Mouse (Mus musculus) left cerebral cortex, postnatal 25 days (tissue): ENCODE data around the gene Meis1. TPM values are rescaled to one million over a fixed set of nuclear protein-coding genes. Genes with fewer than 3 reads are reported as not detected.

Experiments used
- DNase-seq, 2 experiments: peaks; one replicate each; pipeline ENCODE4 v3.0.0; 2022; ENCODE audit warnings: low spot score in 2 of 2, mixed read lengths in 1 of 2
- intact Hi-C: fragments of 180-260 bp; cut with DNase I; formaldehyde crosslinking; loops from one replicate; pipeline ENCODE4 v1.15.1; 2025
- total RNA-seq, 2 experiments: library from RNA; stranded (reverse); gene quantifications; 2 replicates each; pipeline ENCODE4 v1.2.3; 2021

Gene Meis1
- total RNA-seq, 2 experiments from 2014 or later, result 5.0 to 5.8 TPM

DNA sequence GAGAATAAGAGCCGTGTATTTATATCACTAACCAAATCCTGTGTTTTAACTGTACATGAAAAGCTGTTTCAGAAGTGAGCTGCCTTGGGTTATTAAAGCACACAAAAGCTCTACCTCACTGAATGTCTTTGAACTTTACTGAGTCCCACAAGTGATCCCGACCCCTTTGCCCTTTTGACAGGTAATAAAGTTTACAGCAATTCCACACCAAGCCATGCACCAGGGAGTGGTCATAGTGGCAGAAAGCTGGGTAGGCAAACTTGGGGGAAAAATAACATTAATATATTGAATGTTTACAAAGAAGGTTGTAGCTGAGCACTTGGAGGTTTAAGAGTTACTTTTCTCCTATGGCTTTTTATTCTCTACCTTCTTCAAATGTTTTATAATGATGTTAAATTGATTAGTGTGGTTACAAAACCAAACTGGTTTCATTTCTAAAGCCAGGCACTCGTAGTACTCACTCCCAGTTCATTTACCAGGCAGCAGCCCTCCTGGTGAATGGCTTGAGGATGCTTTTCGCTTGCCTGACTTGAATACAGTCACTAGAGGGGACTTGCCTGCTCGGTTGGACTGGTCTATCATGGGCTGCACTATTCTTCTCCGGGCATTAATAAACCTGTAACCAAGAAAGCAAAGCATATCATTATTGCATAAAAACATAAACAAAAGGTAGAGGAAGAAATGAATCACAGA is 133.6 kb downstream of the Meis1 start:
- no peak for DNase-seq
- intact Hi-C loops, result no loop called here

DNA sequence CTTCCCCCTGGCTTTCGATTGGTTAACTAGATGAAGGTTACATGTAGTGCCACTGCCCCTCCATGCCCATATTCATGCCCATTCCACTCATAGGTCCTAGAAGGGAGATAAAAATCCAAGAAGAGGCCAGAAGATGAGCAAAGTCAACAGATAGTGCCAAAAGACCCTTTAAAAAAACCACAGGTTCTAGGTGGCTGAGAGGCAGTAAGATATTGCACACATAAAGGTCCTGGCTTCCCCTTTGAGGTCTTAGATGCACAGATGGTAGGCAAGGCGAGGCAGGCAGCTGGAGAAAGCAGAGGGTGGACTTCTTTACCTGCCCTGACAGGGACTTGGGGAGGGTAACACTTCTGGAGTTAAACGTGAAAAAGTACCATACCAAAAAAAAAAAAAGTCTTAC is 134.8 kb downstream of the Meis1 start:
- no peak for DNase-seq
- intact Hi-C loops, result no loop called here

DNA sequence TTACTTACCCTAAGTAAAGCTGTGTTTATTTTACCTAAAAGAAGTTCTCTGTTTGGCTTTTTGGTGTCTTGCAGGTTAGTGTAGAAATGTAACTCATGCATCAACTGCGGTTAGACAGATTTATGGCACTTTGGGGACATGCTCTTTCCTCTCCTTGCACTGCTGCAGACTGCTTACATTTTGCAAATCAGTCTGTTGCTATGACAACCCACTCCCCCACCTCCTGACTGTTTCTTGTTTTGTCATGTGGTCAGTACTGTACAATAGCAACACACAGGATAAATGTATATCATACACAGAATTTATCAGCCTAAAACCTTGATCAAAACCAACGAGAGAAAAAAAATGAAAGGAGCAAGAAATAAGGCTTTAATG is 135.3 kb downstream of the Meis1 start:
- intact Hi-C loops, result no loop called here
- DNase-seq, result no peak

DNA sequence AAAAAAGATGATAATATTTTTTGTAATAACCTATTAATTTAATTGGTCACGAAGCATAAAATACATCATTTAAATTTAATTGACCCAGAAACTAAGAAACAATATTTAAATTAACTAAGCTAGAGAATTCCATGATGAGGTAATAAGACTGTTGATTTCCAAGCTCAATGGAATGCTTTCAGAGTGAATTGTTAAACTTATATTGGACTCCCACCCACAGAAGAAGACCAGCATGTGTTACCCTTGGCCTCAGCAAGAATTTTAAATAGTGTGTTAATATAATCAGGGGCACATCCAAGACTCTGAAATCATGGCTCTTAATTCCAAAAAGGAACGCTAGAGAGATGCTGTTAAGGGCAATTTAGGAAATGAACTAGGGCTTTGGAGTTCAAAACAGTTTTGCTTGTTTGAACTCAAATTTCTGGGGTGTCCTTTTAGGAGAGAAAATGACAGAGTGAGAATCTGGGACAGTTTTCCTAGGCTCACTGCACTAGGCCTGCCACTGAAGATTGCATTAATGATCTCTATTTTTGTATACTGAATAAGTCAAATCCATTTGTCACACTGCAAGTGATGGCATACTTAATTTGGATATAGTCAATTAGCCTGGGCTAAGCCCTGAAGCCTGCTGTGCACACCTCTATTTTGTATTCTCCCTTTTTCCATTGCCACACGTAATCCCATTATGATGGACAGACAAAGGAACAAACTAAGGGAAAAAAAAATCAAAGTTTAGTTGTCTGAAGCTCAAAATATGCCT is 135.9 kb downstream of the Meis1 start:
- DNase-seq, result no peak
- intact Hi-C loops, result no loop called here

DNA sequence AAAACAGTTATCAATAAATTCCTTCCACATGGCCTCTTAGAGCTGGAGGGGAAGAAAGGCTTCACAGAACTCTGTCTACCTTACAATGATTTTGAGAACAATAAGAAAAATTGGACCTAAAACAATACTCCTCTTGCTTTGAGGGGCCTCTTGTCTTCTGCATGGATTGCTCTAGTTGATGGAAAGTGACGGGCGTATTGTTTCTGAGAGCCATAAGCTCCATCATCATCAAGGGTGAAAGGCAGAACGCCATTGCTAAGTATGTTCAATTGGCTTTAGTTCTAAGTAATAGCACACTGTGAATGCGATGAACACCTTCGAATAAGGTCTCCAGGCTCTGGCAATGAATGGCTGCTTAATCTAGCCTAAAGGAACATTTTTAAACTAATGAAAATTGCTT is 136.5 kb downstream of the Meis1 start:
- intact Hi-C loops, result no loop called here
- DNase-seq, result no peak

DNA sequence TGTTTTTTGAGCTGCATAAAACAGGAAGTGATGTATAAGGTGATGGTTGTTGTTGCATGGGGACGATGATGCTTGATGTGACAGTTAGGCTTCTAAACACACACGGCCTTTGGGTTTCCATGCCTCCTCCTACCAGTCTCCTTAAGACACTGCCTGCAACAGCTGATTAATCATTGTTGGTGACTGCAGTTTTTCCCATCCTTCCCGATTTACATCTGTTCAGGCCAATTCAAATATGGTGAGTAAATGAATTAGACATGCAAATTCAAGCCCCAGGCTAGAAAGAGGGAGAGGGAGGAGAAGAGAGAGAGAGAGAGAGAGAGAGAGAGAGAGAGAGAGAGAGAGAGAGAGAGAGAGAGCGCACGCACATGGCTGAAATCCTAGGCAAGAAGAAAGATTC is 138.0 kb downstream of the Meis1 start:
- intact Hi-C loops, result no loop called here
- DNase-seq, result no peak

DNA sequence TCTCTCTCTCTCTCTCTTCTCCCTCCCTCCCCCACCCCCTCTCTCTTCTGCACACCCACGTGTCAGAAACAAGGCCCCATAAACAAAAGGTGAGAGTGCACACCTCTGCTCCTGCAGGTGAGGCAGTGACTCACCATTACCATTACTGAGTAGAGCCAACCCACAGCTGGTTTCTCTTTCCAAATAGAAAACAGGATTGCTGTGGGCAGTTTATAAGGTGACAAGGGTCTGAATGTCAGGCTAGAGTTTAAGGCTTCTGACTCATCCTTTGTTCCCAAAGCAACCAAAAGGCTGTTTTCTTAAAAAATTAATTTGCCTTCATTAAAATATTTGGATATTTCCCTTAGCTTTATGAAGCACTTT is 139.3 kb downstream of the Meis1 start:
- no peak for DNase-seq
- intact Hi-C loops, result loop anchor here (5.0 to 10.0 kb wide), 3 partner anchors 653 to 1595 kb away; no protein-coding TSS in a partner anchor

DNA sequence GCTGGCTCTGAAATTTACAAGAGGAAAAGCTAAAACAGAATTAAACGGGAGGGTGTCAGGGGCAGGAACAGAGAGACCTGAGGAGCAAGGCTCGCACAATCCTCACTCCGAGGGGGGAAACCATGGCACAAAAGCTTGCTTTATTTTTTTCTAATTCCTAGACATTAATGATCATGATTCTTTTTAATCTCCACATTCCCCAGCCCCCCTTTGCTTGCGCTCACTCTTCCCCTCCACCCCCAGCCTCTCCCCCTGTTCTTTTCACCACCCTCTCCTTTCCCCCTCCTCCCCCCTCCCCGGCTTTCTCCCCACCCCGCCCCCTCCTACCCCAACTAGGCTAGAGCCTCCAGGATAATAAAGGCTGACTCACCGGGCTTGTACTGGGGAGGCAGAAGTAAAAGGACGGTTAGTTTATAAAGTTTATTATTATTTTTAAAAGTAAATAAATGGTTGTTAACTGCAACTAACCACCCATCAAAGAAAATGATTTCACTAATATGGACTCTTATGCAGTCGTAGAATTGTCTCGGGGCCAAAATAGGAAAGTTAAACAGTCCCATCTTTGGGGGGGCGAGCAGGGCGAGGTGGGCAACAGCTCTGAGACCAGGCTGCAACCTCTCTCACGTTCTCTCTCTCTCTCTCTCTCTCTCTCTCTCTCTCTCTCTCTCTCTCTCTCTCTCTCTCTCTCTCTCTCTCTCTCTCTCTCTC is 139.9 kb downstream of the Meis1 start:
- DNase-seq, result no peak
- intact Hi-C loops, result loop anchor here (5.0 to 10.0 kb wide), 3 partner anchors 653 to 1594 kb away; no protein-coding TSS in a partner anchor

DNA sequence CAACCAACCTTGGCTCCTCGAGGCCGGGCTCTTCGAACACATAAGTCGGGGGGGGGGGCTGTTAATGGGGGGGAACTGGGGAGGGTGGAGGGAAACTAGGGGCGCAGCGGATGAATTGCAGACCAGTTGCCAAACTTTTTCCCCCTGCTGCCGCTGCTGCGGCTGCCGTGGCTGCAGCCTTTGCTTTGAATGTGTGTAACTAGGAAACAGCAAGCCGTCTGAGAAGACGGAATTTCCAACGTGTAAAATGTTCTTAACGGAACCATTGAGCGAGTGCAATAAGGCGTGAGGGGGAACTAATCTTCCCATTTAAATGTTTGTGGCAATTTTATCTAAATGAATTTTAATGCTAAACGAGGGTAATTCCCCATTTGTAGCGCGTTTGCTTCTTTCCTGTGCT is 140.8 kb downstream of the Meis1 start:
- intact Hi-C loops, result loop anchor here (5.0 to 10.0 kb wide), 3 partner anchors 654 to 1593 kb away; no protein-coding TSS in a partner anchor

DNA sequence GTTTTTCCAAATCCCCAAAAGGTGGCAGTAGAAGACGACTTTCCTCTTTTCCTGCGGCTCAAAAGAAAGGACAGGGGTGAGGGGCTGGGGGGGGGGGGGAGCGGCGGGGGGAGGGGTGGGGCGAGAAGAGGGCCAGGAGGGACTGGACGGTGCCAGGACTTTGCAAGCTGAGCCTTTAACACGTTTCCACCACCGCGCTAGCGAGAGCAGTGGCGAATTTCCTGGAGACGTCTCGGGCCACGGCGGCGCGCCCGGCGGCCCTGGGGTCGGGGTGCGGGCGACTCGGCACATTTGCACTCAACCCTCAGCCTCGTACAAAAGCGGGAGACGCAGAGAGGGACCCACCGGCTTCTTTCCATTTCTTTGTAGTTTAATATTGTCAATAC is 141.2 kb downstream of the Meis1 start:
- DNase-seq, result peak in 1 of 2 experiments; percentile 26
- intact Hi-C loops, result loop anchor here (1.0 to 10.0 kb wide), 5 partner anchors 143 to 1593 kb away; no protein-coding TSS in a partner anchor

More for the DNA sequence above, 140.8 kb downstream of the Meis1 start:
- peak in 1 of 2 experiments; percentile 26 for DNase-seq

DNA sequence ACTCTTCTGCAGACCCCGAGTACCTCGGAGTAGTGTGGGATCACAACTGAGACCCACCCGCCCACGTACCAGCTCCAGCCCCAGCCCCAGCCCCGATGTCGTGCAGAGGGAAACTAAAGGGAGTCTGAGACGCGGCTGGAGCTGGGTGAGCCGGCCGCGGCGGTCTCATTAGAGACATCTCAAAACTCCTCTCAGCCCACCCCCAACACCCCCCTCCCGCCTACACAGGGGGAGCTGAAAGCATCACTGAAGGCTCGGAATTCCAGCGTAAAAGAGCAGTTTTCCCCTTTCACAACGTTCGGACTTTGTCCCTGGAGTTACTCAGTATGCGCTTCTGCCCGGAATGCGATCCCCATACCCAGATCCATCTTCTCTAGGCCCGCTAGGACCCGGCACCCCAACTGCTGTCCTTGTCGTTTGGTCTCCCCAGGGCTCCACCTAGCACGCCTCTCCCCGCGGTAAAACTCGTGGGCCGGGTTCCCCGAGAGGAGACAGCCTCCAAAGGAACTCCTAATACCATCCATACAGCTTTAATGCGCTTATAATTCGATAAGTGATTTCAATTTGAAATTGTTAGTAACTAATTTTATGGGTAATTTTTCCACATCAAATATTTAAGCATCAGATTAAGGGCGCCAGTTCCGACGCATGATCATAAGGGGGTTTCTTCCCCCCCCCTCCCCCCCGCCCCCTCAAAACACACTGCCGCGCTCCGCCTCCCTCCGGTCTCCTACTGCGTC is 141.7 kb downstream of the Meis1 start:
- intact Hi-C loops, result loop anchor here (1.0 to 10.0 kb wide), 5 partner anchors 143 to 1592 kb away; no protein-coding TSS in a partner anchor
- DNase-seq, result peak in 1 of 2 experiments; percentile 9

DNA sequence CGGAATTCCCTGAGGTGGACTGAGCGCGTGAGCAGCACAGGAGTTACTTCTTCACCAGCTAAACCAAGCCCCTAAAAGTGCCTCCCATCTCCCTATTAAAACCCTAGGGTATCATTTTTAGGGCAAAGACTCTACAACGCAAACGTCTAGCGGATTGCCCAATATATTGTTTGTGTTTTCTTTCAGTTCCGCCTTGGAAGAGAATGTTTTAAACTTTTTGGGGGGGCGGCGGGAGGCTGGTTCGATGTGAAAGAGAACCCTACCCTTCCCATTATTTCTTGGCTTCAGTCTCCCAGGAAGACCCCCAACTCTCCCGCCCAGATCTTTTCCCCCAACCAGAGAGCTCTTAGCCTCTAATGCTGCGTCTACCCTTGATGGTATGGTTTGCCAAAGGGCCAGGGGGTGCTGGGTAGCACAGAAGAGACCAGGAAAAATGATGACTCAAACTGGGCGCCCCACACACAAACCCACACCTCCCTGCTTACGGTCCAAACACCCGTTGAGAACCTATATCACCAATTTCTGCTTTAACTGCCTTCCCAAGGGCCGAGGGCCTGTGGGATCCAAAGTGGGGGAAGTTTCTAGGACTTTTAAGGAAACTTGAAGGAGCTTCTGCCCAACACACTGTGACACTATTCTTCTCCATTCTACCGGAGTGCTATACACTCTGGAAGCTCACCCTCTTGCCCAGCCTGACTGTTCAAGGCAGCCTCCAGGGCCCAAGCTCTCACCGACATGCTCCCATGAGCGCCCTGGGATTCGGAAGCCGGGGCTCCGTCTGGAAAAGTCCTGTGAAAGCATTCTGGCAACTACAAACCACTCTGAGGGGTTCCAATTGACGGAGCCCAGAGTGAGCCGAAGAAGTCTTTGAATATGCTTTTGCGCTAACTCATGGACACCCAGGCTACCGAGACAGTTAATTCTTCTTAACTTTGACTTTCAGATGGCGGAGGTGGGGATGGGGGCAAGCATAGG is 142.6 kb downstream of the Meis1 start:
- no peak for DNase-seq
- intact Hi-C loops, result loop anchor here (2.0 to 10.0 kb wide), 4 partner anchors 656 to 1591 kb away; no protein-coding TSS in a partner anchor

DNA sequence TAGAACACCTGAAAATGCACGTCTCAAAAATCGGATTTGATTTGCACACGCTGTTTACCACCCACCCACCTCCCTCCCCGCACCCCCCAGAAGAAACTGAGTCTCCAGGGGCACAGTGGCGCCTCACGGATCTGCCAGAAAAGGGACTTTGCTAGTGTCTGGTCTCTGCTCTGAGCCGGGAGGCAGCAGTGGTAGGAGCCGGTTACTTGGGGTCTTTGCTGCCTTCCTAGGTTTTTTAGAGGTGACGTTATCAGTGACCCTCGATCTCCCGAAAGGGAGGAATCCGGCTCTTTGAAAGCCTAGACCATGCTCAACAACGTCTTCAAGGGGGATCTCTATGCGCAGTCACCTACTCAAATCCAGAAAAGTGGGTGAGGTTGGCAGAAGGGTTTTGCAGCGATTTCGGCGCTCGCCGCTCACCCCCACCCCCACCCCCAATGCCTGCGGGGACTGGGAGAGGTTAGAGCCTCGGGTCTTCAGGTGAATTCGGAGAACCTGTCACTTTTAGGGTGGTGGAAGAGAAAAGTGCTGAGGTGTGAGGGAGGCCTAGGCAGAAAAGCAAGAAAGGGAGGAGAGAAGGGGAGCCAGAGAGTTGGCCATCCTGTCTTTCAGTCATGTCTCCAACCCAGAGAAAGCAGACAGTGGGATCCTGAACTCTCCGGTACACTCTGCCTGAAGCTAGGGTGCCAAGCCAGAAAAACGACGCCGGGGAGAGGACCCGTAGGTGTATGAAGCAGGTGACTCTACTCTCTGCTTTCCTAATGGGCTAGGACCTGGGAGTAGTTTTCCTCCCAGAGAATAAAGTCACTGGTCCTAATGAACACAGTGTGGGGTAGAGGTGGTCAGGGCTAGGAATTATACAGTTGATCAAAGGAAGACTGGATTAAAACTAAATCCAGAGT is 143.5 kb downstream of the Meis1 start:
- intact Hi-C loops, result loop anchor here (5.0 to 10.0 kb wide), 3 partner anchors 657 to 1590 kb away; no protein-coding TSS in a partner anchor
- no peak for DNase-seq

DNA sequence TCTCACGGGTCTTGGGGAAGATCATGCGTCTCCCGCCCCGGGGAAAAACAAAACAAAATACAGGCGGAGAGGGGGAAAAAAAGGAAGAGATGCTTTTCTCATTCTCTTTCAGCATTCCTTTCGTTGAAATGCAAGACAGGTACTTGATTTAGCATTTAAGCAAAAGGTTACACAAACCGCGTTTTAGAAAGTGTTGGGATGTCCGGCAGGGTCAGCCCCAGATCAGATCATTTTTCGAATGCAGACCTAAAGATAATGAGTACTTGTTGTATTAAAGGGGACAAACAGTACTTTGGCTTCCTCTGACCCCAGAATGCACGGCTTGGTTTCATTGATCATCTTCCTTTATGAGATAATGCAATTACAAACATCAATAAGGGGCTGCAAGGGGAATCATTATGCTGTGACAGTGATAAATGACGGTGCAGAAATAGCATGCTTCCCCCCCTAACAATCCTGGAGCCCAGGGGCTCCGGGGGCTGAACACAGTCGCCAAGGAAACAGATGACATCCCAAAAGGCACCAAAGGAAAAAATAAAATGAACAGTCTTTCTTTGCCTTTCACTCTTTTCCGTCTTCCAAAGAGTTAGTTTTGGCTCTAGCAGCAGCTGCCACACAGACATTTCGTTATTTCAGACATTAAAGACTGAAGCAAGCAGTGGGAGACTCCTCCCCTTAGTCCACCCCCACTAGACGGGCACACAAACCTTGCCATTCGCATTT is 144.3 kb downstream of the Meis1 start:
- DNase-seq, result no peak
- intact Hi-C loops, result loop anchor here (5.0 to 10.0 kb wide), 2 partner anchors 122 to 1590 kb away; no protein-coding TSS in a partner anchor

DNA sequence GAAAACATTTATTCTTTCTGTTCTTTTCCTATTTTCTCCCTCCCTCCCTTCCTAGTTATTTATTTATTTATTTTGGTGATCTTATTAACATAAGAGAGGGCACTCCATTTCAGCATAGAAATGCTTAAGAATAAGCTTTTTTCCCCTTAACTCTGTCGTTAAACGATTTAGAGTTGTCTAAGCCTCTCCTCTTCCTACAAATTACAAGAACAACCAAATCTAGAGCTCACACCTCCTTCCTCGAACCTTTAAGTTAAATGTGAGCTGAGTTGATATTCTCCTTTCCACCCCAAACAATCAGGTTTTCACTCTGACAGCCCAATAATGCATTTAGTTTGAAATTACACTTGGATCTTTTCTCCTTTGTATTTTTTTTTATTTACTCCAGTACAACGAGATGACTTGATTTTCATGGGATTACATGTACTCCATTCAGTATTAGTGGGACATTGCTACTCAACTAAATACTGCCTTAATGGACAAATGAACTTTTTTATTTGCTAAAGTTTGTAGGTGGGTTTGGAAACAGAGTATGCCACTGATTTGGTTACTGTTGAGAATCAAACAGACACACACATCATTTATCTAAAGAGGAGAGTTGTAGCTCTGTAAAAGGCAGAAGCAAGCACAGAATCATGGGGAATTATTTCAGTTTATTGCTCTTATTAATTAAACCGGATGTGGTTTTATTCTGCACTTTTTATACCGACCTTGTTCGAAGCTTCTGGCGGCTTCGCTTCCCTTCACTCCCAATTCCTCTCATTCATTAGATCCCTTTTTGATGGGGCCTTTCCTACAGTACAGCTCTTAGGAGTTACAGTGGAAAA is 145.1 kb downstream of the Meis1 start:
- DNase-seq, result no peak
- intact Hi-C loops, result loop anchor here (5.0 to 10.0 kb wide), 2 partner anchors 121 to 1589 kb away; no protein-coding TSS in a partner anchor

DNA sequence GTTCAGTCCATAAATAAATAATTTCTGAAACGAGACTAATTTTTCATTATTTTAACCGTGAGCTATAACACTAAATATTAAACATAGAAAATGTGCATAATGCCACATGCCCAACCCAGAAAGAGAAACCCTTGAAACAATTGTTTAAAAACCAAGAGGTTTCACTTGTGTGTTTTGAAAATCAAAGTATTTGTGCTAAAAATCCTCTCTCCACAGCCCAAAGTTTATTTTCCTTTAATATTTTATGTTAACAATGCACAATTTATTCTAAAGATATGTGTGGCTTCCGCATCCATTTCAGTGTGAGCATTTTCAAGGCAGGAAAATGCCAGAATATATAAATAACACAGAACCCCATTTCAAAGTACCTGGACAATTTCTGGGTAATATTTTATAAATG is 146.0 kb downstream of the Meis1 start:
- DNase-seq, result no peak
- intact Hi-C loops, result loop anchor here (5.0 to 10.0 kb wide), 2 partner anchors 120 to 1588 kb away; no protein-coding TSS in a partner anchor
